Mouse (Mus musculus): ENCODE measurements around the gene Nudt19.
"Not testable (repeated sequence)": the region's sequence is repeated elsewhere in the genome, so short reads cannot be mapped to it uniquely, and the experiment has no call there.

The Nudt19 gene

DNA sequence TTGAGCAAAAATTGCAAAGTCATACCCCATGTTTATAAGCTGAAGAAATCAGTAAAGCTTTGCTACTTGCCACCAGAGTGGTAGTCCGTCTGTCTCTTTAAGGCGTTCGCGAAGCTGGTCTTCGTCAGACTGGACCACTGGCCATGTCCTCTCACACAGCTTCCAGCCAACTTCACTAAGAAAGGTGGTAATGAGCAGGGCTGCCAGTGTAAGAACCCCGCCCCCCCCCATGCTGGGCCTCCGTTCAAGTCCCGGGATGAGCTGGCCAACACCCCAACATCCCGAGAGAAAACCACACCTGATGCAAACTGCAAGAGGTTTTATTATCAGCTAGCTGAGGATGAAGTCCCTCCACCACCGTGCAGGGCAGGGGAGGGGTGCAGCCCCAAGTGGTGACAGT lies 8.8 kb upstream of the Nudt19 start:
- DNase-seq (ENCODE audit: low spot score): not testable (repeated sequence)

DNA sequence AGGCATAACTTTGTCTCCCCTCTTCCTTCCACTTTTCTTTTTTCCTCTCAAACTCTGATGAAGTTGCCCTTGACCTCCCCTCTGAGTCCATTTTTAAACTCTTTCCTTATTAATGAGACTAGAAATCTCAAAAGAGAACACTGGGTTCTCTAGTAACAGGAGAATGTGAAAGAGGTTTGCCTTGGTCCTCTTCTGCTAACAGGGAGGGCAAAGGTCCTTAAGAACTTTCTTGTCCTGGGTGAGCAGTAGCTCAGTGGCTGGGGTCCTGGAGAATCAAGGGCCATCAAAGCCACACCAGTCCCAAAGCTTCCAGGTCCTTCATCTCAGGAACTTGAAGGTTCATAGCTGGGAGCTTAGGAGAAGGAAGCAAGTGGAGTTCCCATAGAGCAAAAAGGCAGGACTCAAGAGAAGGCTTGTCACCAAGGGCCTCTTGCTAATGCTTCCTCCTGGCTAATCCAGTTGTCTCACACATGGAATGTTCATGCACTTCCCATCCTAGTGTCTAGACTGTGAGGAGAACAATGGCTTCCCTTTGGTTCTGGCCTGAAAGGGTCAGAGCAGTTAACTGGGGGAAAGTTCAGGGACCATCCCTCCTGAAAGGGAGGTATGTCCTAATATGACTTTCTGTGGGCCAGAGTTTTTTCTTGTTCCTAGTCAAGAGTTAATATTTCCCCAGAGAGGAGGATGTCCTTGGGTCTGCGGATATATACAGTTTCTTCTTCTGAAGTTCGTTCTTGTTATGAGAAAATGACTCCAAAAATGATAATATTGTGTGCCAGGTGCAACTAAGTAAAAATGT lies 8.2 kb upstream of the Nudt19 start:
- DNase-seq (ENCODE audit: low spot score): no peak

GRCm38 (mm10) chr7:35563071-35563470 lies 7.0 kb upstream of the Nudt19 start:
- DNase-seq (ENCODE audit: low spot score): no peak

DNA sequence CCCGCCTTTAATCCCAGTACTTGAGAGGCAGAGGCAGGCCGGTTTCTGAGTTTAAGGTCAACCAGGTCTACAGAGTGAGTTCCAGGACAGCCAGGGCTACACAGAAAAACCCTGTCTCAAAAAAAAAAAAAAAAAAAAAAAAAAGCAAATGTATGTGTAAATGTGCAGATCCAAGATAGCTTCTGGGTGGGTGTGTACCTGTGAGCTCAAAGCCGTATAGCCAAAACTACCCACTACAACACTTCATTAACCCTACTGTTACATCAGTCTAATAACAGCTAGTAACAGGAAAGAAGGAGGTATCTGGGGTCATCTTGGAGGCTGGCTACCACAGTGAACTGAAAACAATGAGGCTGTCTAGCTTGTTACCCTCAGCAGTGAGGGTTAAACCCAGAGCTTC lies 3.7 kb upstream of the Nudt19 start:
- no peak for DNase-seq (ENCODE audit: low spot score)

DNA sequence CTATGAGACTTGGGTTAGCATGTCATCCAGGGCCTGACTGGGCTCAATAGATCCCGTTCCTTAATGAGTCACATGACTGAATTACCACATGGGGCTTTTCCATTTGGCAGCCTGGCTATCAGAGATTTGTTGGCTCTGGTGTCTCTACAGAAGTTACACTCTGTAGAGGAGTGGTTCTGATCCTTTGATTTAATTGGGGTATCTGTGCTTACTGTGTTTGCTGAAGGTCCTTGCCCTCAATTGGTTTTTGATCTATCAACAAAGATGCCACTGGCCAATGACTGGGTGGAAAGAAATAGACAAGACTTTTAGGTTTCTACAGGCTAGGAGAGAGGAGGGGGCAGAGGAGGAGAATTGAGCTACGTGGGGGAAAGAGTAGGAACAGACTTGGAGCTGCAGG lies 2.6 kb upstream of the Nudt19 start:
- no peak for DNase-seq (ENCODE audit: low spot score)

DNA sequence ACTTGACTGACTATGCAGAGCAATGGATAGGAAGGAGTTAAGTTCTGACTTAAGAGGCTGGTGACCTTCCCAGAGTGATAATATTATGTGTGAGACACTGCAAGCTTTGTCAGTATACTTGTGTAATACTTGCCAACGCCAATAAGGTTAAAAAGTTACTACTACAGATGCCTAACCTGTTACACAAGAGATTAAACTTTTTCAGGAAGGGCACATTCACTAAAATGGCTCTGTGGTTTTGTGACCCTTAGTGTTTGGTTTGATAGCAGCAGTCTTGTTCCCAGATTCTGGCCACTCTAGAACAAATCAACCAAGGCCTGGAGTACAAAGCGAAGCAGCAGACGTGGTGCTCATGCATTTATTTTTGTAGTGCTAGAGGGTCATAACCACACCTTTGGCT lies 1.5 kb upstream of the Nudt19 start:
- DNase-seq (ENCODE audit: low spot score): no peak

DNA sequence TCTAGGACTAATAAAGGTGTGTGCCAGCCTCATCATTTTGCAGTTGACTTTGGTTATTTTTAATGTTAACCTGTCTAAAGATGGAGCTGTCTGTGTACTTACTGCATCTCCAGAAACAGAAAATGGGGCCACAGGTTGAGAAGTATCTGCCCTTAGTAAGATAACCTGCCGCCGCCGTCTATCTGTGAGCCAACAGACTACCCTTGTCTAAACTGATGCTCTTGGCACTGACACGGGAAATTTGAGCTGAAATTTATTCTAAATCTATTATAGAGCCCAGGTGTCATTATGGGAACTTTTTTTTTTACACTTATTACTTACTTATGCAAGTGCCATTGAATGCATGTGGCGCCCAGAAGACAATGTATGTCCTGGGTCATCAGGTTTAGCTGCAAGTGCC lies 801 bp upstream of the Nudt19 start:
- DNase-seq (ENCODE audit: low spot score): no peak

- peak; percentile 81 for DNase-seq (ENCODE audit: low spot score)
Measured at GRCm38 (mm10) chr7:35555224-35556204, 590 bp downstream of the Nudt19 start.

DNA sequence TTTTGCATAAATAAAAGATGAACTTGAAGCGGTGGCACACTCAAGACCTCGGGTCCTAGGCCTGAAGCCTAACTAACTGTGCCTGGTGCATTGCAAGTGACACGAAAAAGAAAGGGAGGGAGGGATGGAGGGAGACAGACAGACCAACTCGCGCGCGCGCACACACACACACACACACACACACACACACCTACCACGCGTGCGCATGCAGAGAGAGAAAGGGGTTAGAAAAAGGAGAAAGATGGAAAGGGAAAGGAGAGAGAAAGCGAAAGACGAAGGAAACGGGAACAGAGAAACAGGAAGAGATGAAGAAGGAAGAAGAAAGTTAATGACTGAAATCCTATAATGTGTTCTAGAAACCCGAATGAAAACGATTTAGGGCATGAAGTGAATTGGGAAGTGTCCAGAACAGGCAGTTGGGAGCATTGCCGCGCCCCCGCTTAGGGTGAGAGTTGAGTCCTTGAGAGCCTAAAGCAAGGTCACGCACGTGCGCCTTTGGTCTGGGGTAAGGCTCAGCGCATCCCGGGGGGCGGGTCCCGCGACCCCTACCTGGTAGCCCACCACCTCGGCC lies 1.4 kb downstream of the Nudt19 start:
- peak; percentile 11 for DNase-seq (ENCODE audit: low spot score)

DNA sequence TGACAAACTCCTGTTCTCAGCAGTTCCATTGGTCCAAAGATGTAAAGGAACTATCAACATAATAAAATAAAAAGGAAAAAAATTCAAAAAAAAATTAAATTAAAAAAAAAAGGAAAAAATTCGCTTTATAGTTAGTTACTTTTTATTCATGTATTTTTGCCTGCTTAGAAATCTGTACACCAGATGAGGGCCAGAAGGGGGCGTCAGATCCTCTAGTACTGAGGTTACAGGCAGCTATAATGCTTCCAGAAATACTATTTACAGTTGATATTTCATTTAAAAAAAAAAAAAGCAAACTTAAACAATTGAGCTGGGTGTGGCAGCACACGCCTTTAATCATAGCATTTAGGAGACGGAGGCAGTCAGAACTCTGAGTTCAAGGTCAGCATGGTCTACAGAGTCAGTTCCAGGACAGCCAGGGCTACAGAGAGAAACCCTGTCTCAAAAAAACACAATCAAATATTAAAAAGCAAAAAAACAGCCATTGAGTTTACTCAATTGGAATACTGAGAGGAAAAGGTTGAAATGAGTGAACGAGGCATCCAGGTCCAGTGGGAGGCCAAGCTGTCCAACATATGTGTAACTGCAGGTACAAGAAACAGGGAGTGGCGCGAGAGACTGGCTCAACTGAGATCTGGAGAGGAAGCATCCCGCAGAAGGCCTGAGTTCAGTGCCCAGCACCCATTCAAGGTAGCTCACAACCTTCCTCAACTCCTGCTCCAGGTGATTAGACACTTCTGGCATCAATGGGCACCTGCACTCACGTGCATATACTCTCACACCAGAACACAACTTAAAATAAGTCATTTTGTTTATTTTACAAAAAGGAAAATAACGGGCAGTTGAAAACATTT lies 2.1 kb downstream of the Nudt19 start:
- DNase-seq (ENCODE audit: low spot score): peak; percentile 26

GRCm38 (mm10) chr7:35545881-35546280 lies 10.2 kb downstream of the Nudt19 start:
- DNase-seq (ENCODE audit: low spot score): peak; percentile 31

- DNase-seq (ENCODE audit: low spot score): no peak
Measured at GRCm38 (mm10) chr7:35537562-35537961, 18.5 kb downstream of the Nudt19 start, which contains the start of gene Tdrd12. Tdrd12 (minus strand) TSS chr7:35537745.

DNA sequence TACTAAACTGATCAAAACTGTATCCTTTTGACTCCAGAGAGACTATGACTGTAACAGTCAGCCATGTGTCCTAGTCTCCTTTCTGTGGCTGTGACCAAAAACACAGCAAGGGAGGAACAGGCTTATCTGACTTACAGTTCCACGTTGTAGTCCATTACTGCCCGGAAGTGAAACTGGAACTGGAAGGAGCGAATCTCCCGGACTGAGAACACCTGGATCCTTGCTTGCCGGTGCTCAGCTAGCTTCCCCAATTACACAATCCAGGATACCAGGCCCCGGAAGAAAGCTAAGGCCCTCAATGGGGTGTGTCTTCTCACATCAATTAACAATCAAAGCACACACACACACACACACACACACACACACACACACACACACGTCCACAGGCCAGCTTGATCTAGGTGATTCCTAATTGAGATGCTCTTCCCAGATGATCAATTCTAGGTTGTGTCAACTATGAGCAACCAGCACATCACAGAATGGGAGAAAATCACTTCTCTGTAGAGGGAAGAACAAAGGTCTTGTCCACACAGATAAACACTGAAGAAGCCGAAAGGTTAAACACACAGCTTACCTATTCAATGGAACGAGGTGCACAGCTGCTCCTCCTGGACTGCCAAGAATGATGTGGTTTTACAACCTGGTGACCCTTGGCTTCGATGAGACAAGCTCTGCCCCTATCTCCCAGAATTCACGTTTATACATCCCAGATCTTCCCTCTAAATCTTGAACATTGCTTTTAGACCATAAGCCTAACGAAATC lies 20.2 kb downstream of the Nudt19 start:
- DNase-seq (ENCODE audit: low spot score): no peak

DNA sequence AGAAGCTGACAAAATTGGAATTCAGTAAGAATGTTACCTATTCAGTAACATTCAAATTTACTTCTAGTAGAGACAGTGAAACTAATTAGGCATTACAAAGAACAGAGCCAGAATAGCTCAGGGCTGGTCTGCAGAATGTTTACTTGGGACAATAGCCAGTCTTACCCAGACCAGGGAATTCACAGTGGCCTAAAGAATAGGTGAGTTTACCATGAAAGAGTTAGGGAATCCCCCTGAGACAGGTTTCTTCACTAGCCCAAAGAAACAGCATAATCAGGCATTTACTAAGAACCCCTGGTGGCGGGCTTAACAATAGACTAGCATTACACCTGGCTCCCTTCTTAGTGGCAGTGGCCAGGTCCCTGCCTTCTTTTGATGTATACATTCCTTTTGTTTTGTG lies 25.6 kb downstream of the Nudt19 start:
- not testable (repeated sequence) for DNase-seq (ENCODE audit: low spot score)

GRCm38 (mm10) chr7:35530026-35530425 lies 26.1 kb downstream of the Nudt19 start:
- DNase-seq (ENCODE audit: low spot score): no peak

DNA sequence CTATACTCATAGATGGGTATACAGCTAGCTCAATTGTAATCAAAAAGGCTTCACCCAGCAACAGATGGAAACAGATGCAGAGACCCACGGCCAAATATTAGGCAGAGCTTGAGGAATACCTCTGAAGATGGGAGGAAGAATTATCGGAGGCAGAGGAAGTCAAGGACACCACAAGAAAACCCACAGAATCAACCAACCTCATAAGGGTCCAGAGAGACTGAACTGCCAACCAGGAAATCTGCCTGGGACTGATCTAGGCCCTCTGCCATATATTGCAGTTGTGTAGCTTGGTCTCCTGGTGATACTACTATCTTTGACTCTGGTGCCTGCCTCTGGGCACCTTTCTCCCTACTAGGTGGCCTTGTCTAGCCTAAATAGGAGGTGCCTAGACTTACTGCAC lies 29.3 kb downstream of the Nudt19 start:
- no peak for DNase-seq (ENCODE audit: low spot score)

DNA sequence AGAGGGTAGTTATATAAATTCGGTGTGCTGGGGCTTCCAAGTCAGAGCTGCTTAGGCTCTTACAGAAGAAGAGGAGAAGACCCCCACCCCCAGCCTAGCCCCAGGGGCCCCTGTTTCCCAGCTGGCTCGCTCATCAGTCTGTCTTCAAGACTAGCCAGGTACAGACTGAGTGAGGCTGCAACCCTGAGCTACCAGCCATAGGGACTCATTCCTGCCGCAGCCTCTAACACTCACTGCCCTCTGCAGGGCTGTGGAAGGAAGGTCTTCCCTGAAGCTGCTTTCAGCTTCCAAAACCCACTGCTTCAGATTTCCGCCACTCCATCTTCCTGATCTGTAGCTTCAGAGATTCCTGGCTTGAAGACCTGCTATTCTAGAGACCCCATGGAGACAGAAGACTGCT lies 54.1 kb downstream of the Nudt19 start:
- DNase-seq (ENCODE audit: low spot score): no peak

- peak; percentile 14 for DNase-seq (ENCODE audit: low spot score)
Measured at GRCm38 (mm10) chr7:35497516-35497915, 58.6 kb downstream of the Nudt19 start.

Measured in left cerebral cortex, adult 11 months (tissue).